Mouse (Mus musculus): ENCODE results near the gene Gstp3.
"Not testable (repeated sequence)": the region's sequence is repeated elsewhere in the genome, so short reads cannot be mapped to it uniquely, and the experiment has no call there.

GRCm38 (mm10) chr19:4044109-4044508 lies 15.3 kb downstream of the Gstp3 start:
- TF ChIP-seq GATA1, TAL1 (IDR thresholded peaks at IDR 0.05; ENCODE audit: low read length): not testable (repeated sequence)

All from erythroblast, embryonic 14.5 days (primary cell).